Mouse (Mus musculus) thymus, adult 18-20 months (tissue): ENCODE data around the gene Nrtn.

Experiments
- DNase-seq, 2 experiments: peaks; one replicate each; pipeline ENCODE4 v3.0.0; 2022; ENCODE audit warnings: mixed read lengths in 2 of 2

Gene Nrtn

DNA sequence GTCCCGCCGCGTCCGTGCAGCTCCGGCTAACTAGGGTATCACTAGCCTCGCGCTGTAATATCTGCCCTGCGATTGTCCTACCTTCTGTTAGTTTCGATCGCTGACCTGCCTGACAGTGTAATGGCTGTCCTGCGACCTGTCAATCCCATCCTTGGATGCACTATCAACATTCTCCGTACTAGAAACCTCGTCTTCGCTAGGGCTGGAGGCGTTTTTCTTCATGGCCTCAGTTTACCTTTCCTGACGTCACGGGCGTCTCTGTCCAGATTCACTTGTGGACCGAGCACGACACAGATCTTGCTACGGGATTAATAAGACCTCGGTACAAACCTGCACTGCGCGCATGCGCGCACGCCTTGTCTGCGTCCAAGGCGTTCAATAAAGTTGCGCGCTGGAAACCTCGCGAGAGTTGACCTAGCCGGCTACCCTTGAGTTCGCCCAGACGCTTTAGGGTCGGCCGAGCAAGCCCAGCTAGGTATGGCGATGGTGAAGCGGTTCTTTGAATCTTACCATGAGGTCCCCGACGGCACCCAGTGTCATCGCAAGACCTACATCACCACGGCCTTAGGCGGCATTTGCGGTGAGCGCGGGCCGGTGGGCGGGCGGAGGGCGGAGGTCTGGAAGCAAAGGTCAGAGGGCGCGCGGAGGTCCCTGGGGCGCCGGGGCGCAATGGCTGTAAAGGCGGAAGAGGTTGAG is 39.8 kb downstream of the Nrtn start, which contains the start of the genes Ndufa11 and Vmac:
Gene Ndufa11 (plus strand): TSS at position 405 of the 696 bp plus-strand sequence.
Gene Vmac (minus strand): TSS at position 660 of the 696 bp plus-strand sequence.
- DNase-seq: peak; percentile 81 to 86

GRCm38 (mm10) chr17:56716655-56717362 is 40.5 kb downstream of the Nrtn start:
- DNase-seq: peak; percentile 94 to 97

- DNase-seq: no peak
Measured at GRCm38 (mm10) chr17:56715914-56716654, 41.2 kb downstream of the Nrtn start.

GRCm38 (mm10) chr17:56715360-56715759 is 42.0 kb downstream of the Nrtn start:
- DNase-seq: no peak

GRCm38 (mm10) chr17:56709708-56710107 is 47.6 kb downstream of the Nrtn start:
- DNase-seq: no peak

- no peak for DNase-seq
Measured at GRCm38 (mm10) chr17:56708692-56709091, 48.6 kb downstream of the Nrtn start.

DNA sequence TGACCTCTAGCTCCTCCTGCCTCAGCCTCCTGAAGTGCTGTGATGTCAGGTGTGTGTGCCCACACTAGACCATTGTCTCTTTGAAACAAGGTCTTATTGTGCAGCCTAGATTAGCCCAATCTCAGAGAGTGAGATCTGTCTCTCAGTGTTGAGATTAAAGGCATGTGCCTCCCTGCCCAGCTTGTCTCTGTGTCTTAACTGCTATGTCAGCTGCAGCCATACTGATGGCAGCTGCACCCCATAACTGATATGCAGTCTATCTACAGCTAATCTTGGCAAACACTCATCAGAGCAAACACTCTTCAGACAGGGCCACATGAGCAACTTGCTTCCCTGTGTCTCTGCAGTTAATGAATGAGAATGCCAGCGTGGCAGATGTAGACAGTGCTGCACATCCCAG is 50.8 kb downstream of the Nrtn start:
- no peak for DNase-seq

DNA sequence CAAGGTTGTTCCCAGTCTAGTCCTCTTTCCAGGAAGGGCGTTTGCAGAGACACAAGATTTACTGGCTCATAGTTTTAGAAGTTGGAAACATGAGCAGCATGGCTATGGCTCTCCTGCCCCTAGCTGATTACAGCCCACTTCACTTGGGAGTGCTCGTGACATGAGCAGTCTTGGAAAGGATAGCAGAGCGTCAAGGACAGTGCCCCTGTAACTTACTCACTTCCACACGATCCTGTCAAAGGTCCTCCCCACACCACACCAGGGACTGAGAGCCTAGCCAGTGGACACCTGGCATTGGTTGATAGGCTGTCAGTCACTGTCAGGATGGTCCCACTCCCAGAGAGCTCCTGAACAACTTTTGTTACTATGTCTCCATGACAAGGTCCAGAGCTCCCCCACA is 54.3 kb downstream of the Nrtn start:
- no peak for DNase-seq
